22 mouse cellular contexts compared by ENCODE assay signal in genomic region chr9:25260411-25260810, GRCm38 (mm10). TPM values are rescaled to one million over a fixed set of nuclear protein-coding genes. Genes with fewer than 3 reads are reported as not detected.
A peak's percentile ranks its signal among the peaks of the same experiment; 100 is the strongest.
DNase-seq lines count a peak whose midpoint lies in the region; ATAC-seq lines count a peak whose summit lies in the region.
"Had no signal": no experiment of that assay in that cellular context is flagged by ENCODE, and none has a peak within 500 bp of the region (broad histone marks: within the 10 kb centered on the region; RNA-seq: fewer than 3 reads in every experiment).

No protein-coding gene starts in this region.

- no peak overlapping the region for H3K4me2 ChIP-seq in liver, embryonic 11.5 days
- H3K4me2 ChIP-seq in liver, embryonic 12.5 days, result no peak overlapping the region
- no peak overlapping the region for H3K4me2 ChIP-seq in midbrain, embryonic 15.5 days
- no peak overlapping the region for H3K4me2 ChIP-seq in midbrain, embryonic 14.5 days (ENCODE audit: low read length)
- H3K4me2 ChIP-seq: embryonic facial prominence, embryonic 13.5 days; embryonic facial prominence, embryonic 15.5 days; forebrain, embryonic 12.5 days had no signal

- no peaks in the 10 kb centered on the region for H3K9me3 ChIP-seq in liver, embryonic 11.5 days (ENCODE audit: control insufficient read depth, low read length)
- no peaks in the 10 kb centered on the region for H3K9me3 ChIP-seq in liver, embryonic 12.5 days (replicated peaks)
- H3K9me3 ChIP-seq in midbrain, embryonic 15.5 days, result no peaks in the 10 kb centered on the region
- H3K9me3 ChIP-seq in midbrain, embryonic 14.5 days (ENCODE audit: control insufficient read depth, low read length), result no peaks in the 10 kb centered on the region
- H3K9me3 ChIP-seq in limb, embryonic 10.5 days (replicated peaks), result no peaks in the 10 kb centered on the region
- H3K9me3 ChIP-seq: embryonic facial prominence, embryonic 13.5 days; embryonic facial prominence, embryonic 15.5 days; forebrain, embryonic 10.5 days; forebrain, embryonic 12.5 days had no signal

- H3K4me1 ChIP-seq in liver, embryonic 11.5 days (replicated peaks; ENCODE audit: control insufficient read depth, insufficient read depth, low read length), result no peaks in the 10 kb centered on the region; the same call in 1 of the 2 replicates
- peaks cover 21% of the 10 kb centered on the region for H3K4me1 ChIP-seq in liver, embryonic 12.5 days
- peaks cover 4% of the 10 kb centered on the region; the same call in 1 of the 2 replicates for H3K4me1 ChIP-seq in midbrain, embryonic 15.5 days
- peaks cover under 1% of the 10 kb centered on the region; the same call in 1 of the 2 replicates for H3K4me1 ChIP-seq in midbrain, embryonic 14.5 days (ENCODE audit: control insufficient read depth, insufficient read depth, low read length)
- no peaks in the 10 kb centered on the region for H3K4me1 ChIP-seq in limb, embryonic 10.5 days
- H3K4me1 ChIP-seq: embryonic facial prominence, embryonic 13.5 days; embryonic facial prominence, embryonic 15.5 days; forebrain, embryonic 10.5 days had no signal

- H3K9ac ChIP-seq in liver, embryonic 11.5 days (ENCODE audit: low read depth, low read length), result no peak overlapping the region
- H3K9ac ChIP-seq in liver, embryonic 12.5 days, result no peak overlapping the region
- no peak overlapping the region for H3K9ac ChIP-seq in midbrain, embryonic 15.5 days
- no peak overlapping the region for H3K9ac ChIP-seq in midbrain, embryonic 14.5 days (replicated peaks; ENCODE audit: low read length)
- H3K9ac ChIP-seq: embryonic facial prominence, embryonic 13.5 days; embryonic facial prominence, embryonic 15.5 days; forebrain, embryonic 12.5 days had no signal

- WGBS in liver, embryonic 11.5 days, result 80% methylated on average over 3 of the region's 3 CpGs
- 62% methylated on average over 3 of the region's 3 CpGs for WGBS in liver, embryonic 12.5 days (ENCODE audit: insufficient replicate concordance)
- 94% methylated on average over 3 of the region's 3 CpGs for WGBS in midbrain, embryonic 15.5 days
- WGBS in midbrain, embryonic 14.5 days, result 93% methylated on average over 3 of the region's 3 CpGs
- WGBS in macrophage (ENCODE audit: missing documents), result 93% methylated on average over 3 of the region's 3 CpGs
- 90% methylated on average over 3 of the region's 3 CpGs for WGBS in limb, embryonic 10.5 days

- DNase-seq in liver, embryonic 11.5 days (ENCODE audit: low spot score), result no peak
- DNase-seq in midbrain, embryonic 14.5 days, result no peak
- no peak for DNase-seq in limb, embryonic 10.5 days (ENCODE audit: low spot score)
- DNase-seq: adrenal gland, adult 2 months; adrenal gland, postnatal 10 days; adrenal gland, postnatal 25 days; cerebellum, adult 11 months; cerebellum, adult 18-20 months; cerebellum, adult 8-10 months; cerebellum, adult 9-11 months; cerebellum, postnatal 14 days; cerebellum, postnatal 36 days; embryo, embryonic 11 days had no signal

- H3K27ac ChIP-seq in liver, embryonic 11.5 days (ENCODE audit: low read depth, low read length), result no peak overlapping the region
- H3K27ac ChIP-seq in liver, embryonic 12.5 days, result no peak overlapping the region
- H3K27ac ChIP-seq in midbrain, embryonic 15.5 days, result no peak overlapping the region
- H3K27ac ChIP-seq in midbrain, embryonic 14.5 days (replicated peaks; ENCODE audit: low read depth, low read length), result no peak overlapping the region
- H3K27ac ChIP-seq in macrophage, result peak overlapping the region; percentile 46
- no peak overlapping the region for H3K27ac ChIP-seq in limb, embryonic 10.5 days
- H3K27ac ChIP-seq: embryonic facial prominence, embryonic 13.5 days; embryonic facial prominence, embryonic 15.5 days; forebrain, embryonic 10.5 days; forebrain, embryonic 12.5 days had no signal

- peaks cover 100% of the 10 kb centered on the region for H3K79me2 ChIP-seq in macrophage (ENCODE audit: inconsistent target)

- no peaks in the 10 kb centered on the region for H3K27me3 ChIP-seq in liver, embryonic 11.5 days (replicated peaks; ENCODE audit: control insufficient read depth, insufficient read depth, low read length)
- H3K27me3 ChIP-seq in liver, embryonic 12.5 days (replicated peaks), result no peaks in the 10 kb centered on the region
- H3K27me3 ChIP-seq in midbrain, embryonic 15.5 days (replicated peaks), result no peaks in the 10 kb centered on the region
- no peaks in the 10 kb centered on the region for H3K27me3 ChIP-seq in midbrain, embryonic 14.5 days (ENCODE audit: control insufficient read depth, insufficient read depth, low read length)
- H3K27me3 ChIP-seq in limb, embryonic 10.5 days (ENCODE audit: low read depth, poor library complexity, severe bottlenecking), result no peaks in the 10 kb centered on the region
- H3K27me3 ChIP-seq: embryonic facial prominence, embryonic 13.5 days; embryonic facial prominence, embryonic 15.5 days; forebrain, embryonic 12.5 days had no signal

- no peaks in the 10 kb centered on the region for H3K36me3 ChIP-seq in liver, embryonic 11.5 days (ENCODE audit: control insufficient read depth, insufficient read depth, low read length)
- H3K36me3 ChIP-seq in liver, embryonic 12.5 days, result peaks cover 3% of the 10 kb centered on the region
- H3K36me3 ChIP-seq in midbrain, embryonic 15.5 days (replicated peaks), result no peaks in the 10 kb centered on the region; the same call in 1 of the 2 replicates
- peaks cover 3% of the 10 kb centered on the region; the same call in 1 of the 2 replicates for H3K36me3 ChIP-seq in midbrain, embryonic 14.5 days (ENCODE audit: control insufficient read depth, insufficient read depth, low read length)
- H3K36me3 ChIP-seq in macrophage (ENCODE audit: inconsistent target), result peaks cover 15% of the 10 kb centered on the region
- peaks cover 11% of the 10 kb centered on the region for H3K36me3 ChIP-seq in limb, embryonic 10.5 days
- H3K36me3 ChIP-seq: embryonic facial prominence, embryonic 15.5 days had no signal

- H3K4me3 ChIP-seq in liver, embryonic 11.5 days (ENCODE audit: low read depth, low read length), result no peak overlapping the region
- H3K4me3 ChIP-seq in liver, embryonic 12.5 days, result no peak overlapping the region
- H3K4me3 ChIP-seq in midbrain, embryonic 15.5 days, result no peak overlapping the region
- H3K4me3 ChIP-seq in midbrain, embryonic 14.5 days (replicated peaks; ENCODE audit: low read depth, low read length), result no peak overlapping the region
- H3K4me3 ChIP-seq in macrophage (ENCODE audit: inconsistent target), result no peak overlapping the region
- no peak overlapping the region for H3K4me3 ChIP-seq in limb, embryonic 10.5 days
- H3K4me3 ChIP-seq: embryonic facial prominence, embryonic 13.5 days; embryonic facial prominence, embryonic 15.5 days; erythroblast, embryonic 14.5 days; forebrain, embryonic 10.5 days; forebrain, embryonic 12.5 days had no signal

- ATAC-seq in liver, embryonic 11.5 days (replicated peaks; ENCODE audit: low FRiP score), result 0 out of 2 replicates have a peak, but pooled peaks have one; percentile 20
- no peak for ATAC-seq in liver, embryonic 12.5 days
- peak; percentile 54; the same call in 1 of the 2 replicates for ATAC-seq in midbrain, embryonic 15.5 days (replicated peaks)
- no peak for ATAC-seq in midbrain, embryonic 14.5 days (ENCODE audit: low FRiP score, low TSS enrichment)
- ATAC-seq: forebrain, embryonic 14.5 days had no signal

RNA-seq across cellular contexts. Expression of gene Sept7, which starts 8.2 kb away (rescaled TPM):
- polyA plus RNA-seq in liver, embryonic 11.5 days (2014; fragmentation: Nextera tagmentation; extraction: Ambion mirVana), result 219 and 236 TPM in 2 replicates
- polyA plus RNA-seq in liver, embryonic 12.5 days (2016; fragmentation: Nextera tagmentation; extraction: Ambion mirVana), result 137 TPM in 2 replicates
- polyA plus RNA-seq in midbrain, embryonic 15.5 days (2015; fragmentation: Nextera tagmentation; extraction: Ambion mirVana), result 225 and 229 TPM in 2 replicates
- 247 and 267 TPM in 2 replicates for polyA plus RNA-seq in midbrain, embryonic 14.5 days (2014; fragmentation: Nextera tagmentation; extraction: Ambion mirVana)
- 100 to 1,000 TPM; 143 to 360 (median 205) TPM for total RNA-seq in macrophage (2018; cell fraction: chromatin; rRNA removed)
- total RNA-seq in macrophage (2018; cell fraction: cytosol; rRNA removed), result 100 to 1,000 TPM; 119 to 155 (median 138) TPM
- 100 to 1,000 TPM; 111 to 243 (median 161) TPM for total RNA-seq in macrophage (2018; cell fraction: nucleus; rRNA removed)
- 119 to 225 TPM (median 205 TPM) in 3 replicates for polyA plus RNA-seq in macrophage (2018)
- 179 and 233 TPM in 2 replicates for polyA plus RNA-seq in limb, embryonic 10.5 days (2016; fragmentation: Nextera tagmentation; extraction: Ambion mirVana)

Comparison
In these comparisons a context has a peak if more than half of its experiments do, and no peak if none do; other contexts are left out.
1. ATAC-seq: peak in liver, embryonic 11.5 days (single experiment) and midbrain, embryonic 15.5 days (single experiment); none in liver, embryonic 12.5 days (single experiment) and midbrain, embryonic 14.5 days (single experiment).